Mouse (Mus musculus) limb, embryonic 11.5 days (tissue): ENCODE data around the gene Gm15557. TPM values are rescaled to one million over a fixed set of nuclear protein-coding genes. Genes with fewer than 3 reads are reported as not detected.

Experiments used
- ATAC-seq: fragments of 200-750 bp; cut with Nextera tagmentation; 2 replicates; pipeline ENCODE4 v1.8.0; 2017; ENCODE audit warnings: low read depth; ENCODE audit not compliant: insufficient number of reproducible peaks, low FRiP score, low TSS enrichment
- DNase-seq: peaks from one replicate; pipeline ENCODE4 v3.0.0-alpha.2; 2015; ENCODE audit warnings: low spot score
- H3K27ac ChIP-seq: fragments of 300-500 bp; sonication (generic); replicated peaks from 2 replicates; pipeline ENCODE4 v1.5.1; 2014; ENCODE audit warnings: low read depth, mild to moderate bottlenecking, low read length
- H3K27me3 ChIP-seq: fragments of 300-500 bp; sonication (generic); 2 replicates; pipeline ENCODE4 v1.6.1; 2014; ENCODE audit warnings: mild to moderate bottlenecking, low read length, mixed read lengths; ENCODE audit not compliant: control insufficient read depth, insufficient read depth
- H3K36me3 ChIP-seq: fragments of 300-500 bp; sonication (generic); 2 replicates; pipeline ENCODE4 v1.6.1; 2014; ENCODE audit warnings: mild to moderate bottlenecking, low read length, moderate library complexity, mixed read lengths; ENCODE audit not compliant: control insufficient read depth, insufficient read depth
- H3K4me1 ChIP-seq: fragments of 300-500 bp; sonication (generic); 2 replicates; pipeline ENCODE4 v1.6.1; 2014; ENCODE audit warnings: low read length, mixed read lengths; ENCODE audit not compliant: control insufficient read depth, insufficient read depth
- H3K4me2 ChIP-seq: fragments of 300-500 bp; sonication (generic); 2 replicates; pipeline ENCODE4 v1.6.1; 2014; ENCODE audit warnings: low read depth, mild to moderate bottlenecking, moderate library complexity; ENCODE audit not compliant: severe bottlenecking
- H3K4me3 ChIP-seq: fragments of 300-500 bp; sonication (generic); 2 replicates; pipeline ENCODE4 v1.5.1; 2014; ENCODE audit warnings: low read depth, low read length
- H3K9ac ChIP-seq: fragments of 300-500 bp; sonication (generic); 2 replicates; pipeline ENCODE4 v1.6.1; 2014; ENCODE audit warnings: mild to moderate bottlenecking, low read length
- H3K9me3 ChIP-seq: fragments of 300-500 bp; sonication (generic); 2 replicates; pipeline ENCODE4 v1.6.1; 2016; ENCODE audit warnings: low read length; ENCODE audit not compliant: control insufficient read depth
- WGBS: fragments of 180-500 bp; shearing (Covaris S2); extraction: QIAGEN DNeasy Blood & Tissue Kit; methylation state at CpG from one replicate; pipeline ENCODE4 v1.1.7; 2014; 5-methylcytosine and 5-hydroxymethylcytosine counted together
- polyA plus RNA-seq: library from polyadenylated mRNA; unstranded; fragments of >200 nt; fragmentation: Nextera tagmentation; extraction: Ambion mirVana; gene quantifications from 2 replicates; pipeline ENCODE4 v1.2.1, GENCODE M21; 2014

The Gm15557 gene
- polyA plus RNA-seq, 1 experiment from 2014 or later, result 0.33 TPM

DNA sequence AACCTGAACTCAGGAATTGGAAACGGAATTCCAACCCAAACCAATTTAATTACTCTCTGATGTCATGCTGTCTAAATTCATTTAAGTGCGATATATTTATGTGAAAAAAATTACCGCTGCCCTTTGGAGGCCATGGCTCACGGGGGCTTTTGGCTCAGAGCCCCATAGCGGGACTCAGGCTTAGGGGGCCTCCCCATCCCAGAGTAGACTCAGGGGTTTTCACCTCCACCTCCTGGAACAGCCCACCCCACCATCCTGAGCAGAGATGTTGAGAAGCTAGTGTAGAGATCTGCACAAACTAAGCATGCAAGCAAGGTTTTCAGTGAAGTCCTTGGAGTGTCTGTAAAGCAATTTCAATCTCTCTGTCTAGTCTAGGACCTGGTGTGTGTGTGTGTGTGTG is 5.1 kb downstream of the Gm15557 start:
- no peaks in the 10 kb centered on the region for H3K9me3 ChIP-seq
- H3K9ac ChIP-seq, result no peak overlapping the region
- WGBS, result 44% methylated on average over 5 of the region's 5 CpGs
- DNase-seq (peak; percentile 33), ATAC-seq (0 out of 2 replicates have a peak, but pooled peaks have one; percentile 32)
- no peak overlapping the region for H3K4me2 ChIP-seq
- H3K27ac ChIP-seq, result no peak overlapping the region
- no peaks in the 10 kb centered on the region for H3K36me3 ChIP-seq
- peaks cover 34% of the 10 kb centered on the region for H3K4me1 ChIP-seq
- no peaks in the 10 kb centered on the region for H3K27me3 ChIP-seq
- H3K4me3 ChIP-seq, result no peak overlapping the region

GRCm38 (mm10) chr2:155946069-155946468 is 5.5 kb downstream of the Gm15557 start:
- Histone ChIP-seq H3K9ac (no peak overlapping the region), H3K4me1 (peaks cover 34% of the 10 kb centered on the region), H3K27me3 (no peaks in the 10 kb centered on the region), H3K4me3 (no peak overlapping the region), H3K36me3 (no peaks in the 10 kb centered on the region), H3K4me2 (no peak overlapping the region), H3K27ac (no peak overlapping the region), H3K9me3 (no peaks in the 10 kb centered on the region)
- no peak for ATAC-seq
- DNase-seq, result peak; percentile 91
- 3% methylated on average over 7 of the region's 7 CpGs for WGBS

- DNase-seq (no peak), ATAC-seq (no peak)
- Histone ChIP-seq H3K36me3 (no peaks in the 10 kb centered on the region), H3K4me1 (peaks cover 34% of the 10 kb centered on the region), H3K9ac (no peak overlapping the region), H3K4me2 (no peak overlapping the region), H3K4me3 (no peak overlapping the region), H3K27ac (no peak overlapping the region), H3K27me3 (no peaks in the 10 kb centered on the region), H3K9me3 (no peaks in the 10 kb centered on the region)
- 37% methylated on average over 4 of the region's 4 CpGs for WGBS
These were observed 6.0 kb downstream of the Gm15557 start for GRCm38 (mm10) chr2:155946499-155946898.

- H3K27ac ChIP-seq, result no peak overlapping the region
- H3K4me3 ChIP-seq, result no peak overlapping the region
- H3K9ac ChIP-seq, result no peak overlapping the region
- H3K36me3 ChIP-seq, result no peaks in the 10 kb centered on the region
- ATAC-seq, result no peak
- WGBS, result 81% methylated on average over 5 of the region's 5 CpGs
- H3K4me2 ChIP-seq, result no peak overlapping the region
- peaks cover 31% of the 10 kb centered on the region for H3K4me1 ChIP-seq
- DNase-seq, result no peak
- H3K9me3 ChIP-seq, result no peaks in the 10 kb centered on the region
- H3K27me3 ChIP-seq, result no peaks in the 10 kb centered on the region
These were observed 7.0 kb downstream of the Gm15557 start for GRCm38 (mm10) chr2:155947390-155948002.

GRCm38 (mm10) chr2:155949362-155949761 is 8.8 kb downstream of the Gm15557 start:
- H3K9me3 ChIP-seq, result no peaks in the 10 kb centered on the region
- no peak overlapping the region for H3K4me3 ChIP-seq
- H3K27ac ChIP-seq, result 0 out of 2 replicates have a peak overlapping the region, but pooled peaks have one; percentile 26
- peak; percentile 61; the same call in 1 of the 2 replicates for ATAC-seq
- H3K4me1 ChIP-seq, result peaks cover 22% of the 10 kb centered on the region
- H3K27me3 ChIP-seq, result no peaks in the 10 kb centered on the region
- DNase-seq, result peak; percentile 78
- H3K4me2 ChIP-seq, result peak overlapping the region; percentile 17
- H3K9ac ChIP-seq, result no peak overlapping the region
- no peaks in the 10 kb centered on the region for H3K36me3 ChIP-seq
- WGBS, result under 1% methylated on average over 6 of the region's 6 CpGs

- no peak overlapping the region for H3K9ac ChIP-seq
- H3K27me3 ChIP-seq, result no peaks in the 10 kb centered on the region
- DNase-seq, result peak; percentile 62
- no peak overlapping the region for H3K4me3 ChIP-seq
- no peak for ATAC-seq
- H3K4me1 ChIP-seq, result peaks cover 14% of the 10 kb centered on the region
- no peaks in the 10 kb centered on the region for H3K9me3 ChIP-seq
- H3K27ac ChIP-seq, result no peak overlapping the region
- no peak overlapping the region for H3K4me2 ChIP-seq
- no peaks in the 10 kb centered on the region for H3K36me3 ChIP-seq
These were observed 11.5 kb downstream of the Gm15557 start for GRCm38 (mm10) chr2:155952006-155952405.

DNA sequence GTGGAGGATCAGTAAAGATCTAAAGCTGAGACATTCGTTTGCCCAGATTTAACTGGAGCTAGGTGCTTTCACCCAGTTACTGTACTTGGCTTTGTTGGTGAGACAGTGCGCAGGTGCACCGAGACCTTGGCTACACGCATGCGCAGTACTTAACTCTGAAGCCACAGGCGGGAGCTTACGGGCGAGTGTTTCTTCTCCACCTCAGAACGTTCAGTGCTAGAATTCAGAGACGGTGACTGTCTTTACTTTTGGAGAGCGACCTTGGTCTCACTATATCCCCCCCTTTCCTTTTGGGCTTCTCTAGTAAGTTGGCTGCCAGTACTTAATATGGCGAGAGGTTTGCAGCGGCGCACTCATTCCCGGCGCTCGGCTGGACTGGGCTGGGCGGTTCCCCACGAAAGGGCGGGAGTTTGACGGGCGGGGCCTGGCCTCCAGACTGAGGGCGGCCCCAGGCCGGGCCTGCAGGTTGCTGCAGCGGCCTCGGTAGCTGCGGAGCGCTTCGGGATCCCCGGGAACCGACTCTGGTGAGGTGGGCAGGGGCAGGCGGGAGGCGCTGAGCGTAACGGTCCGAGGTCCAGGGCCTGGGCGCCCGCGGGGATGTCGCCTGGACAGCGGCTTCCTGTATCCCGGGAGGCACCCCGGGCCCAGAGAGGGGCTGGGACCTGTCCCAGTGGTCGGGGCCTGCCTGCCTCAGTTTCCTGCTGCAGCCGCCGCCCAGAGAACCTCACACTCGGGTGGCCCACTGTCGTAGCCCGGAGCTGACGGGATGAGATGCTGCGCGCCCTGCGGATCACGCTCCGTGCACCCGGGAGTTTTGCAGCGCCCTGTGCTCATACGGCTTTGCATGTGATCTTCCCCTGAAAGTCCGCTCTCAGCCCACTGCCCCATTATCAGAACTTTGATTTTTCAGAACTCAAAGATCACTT is 15.9 kb downstream of the Gm15557 start, which contains the start of gene Cep250:
Gene Cep250, plus strand, starts transcription at position 325 of the 926 bp plus-strand sequence.
- peak; percentile 95 for ATAC-seq
- DNase-seq, result peak; percentile 94
- Histone ChIP-seq H3K4me1 (no peaks in the 10 kb centered on the region), H3K9ac (peak within 1 kb of the TSS; percentile 96), H3K36me3 (peaks cover 2% of the 10 kb centered on the region; the same call in 1 of the 2 replicates), H3K4me2 (peak within 1 kb of the TSS; percentile 44), H3K4me3 (peak within 1 kb of the TSS; percentile 97), H3K27me3 (no peaks in the 10 kb centered on the region), H3K9me3 (no peaks in the 10 kb centered on the region), H3K27ac (peak within 1 kb of the TSS; percentile 84)
- under 1% methylated on average over 59 of the region's 59 CpGs for WGBS

DNA sequence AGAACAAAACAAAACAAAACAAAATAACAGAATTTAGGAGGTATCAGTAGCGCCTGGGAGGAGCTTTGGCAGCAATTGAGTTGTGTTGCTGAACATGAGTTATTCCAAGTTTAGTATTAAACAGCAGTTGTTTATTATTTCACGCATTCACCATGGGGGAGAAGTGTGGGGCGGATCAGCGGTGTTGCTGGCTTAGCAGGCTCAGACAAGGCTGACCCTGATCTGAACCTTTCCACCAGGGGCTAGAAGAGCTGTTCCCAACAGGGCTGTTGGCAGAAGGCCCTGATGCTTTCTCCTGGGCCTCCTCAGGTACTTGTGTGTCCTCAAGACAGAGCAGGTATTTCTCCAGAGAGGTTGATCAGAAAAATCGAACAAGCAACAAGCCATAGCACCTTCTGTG is 19.5 kb downstream of the Gm15557 start:
- Histone ChIP-seq H3K27me3 (no peaks in the 10 kb centered on the region), H3K9me3 (no peaks in the 10 kb centered on the region), H3K4me3 (no peak overlapping the region), H3K27ac (no peak overlapping the region), H3K9ac (no peak overlapping the region), H3K36me3 (peaks cover 12% of the 10 kb centered on the region), H3K4me2 (no peak overlapping the region), H3K4me1 (no peaks in the 10 kb centered on the region)
- DNase-seq (no peak), ATAC-seq (no peak)
- WGBS, result 91% methylated on average over 5 of the region's 5 CpGs
